Mouse (Mus musculus) olfactory bulb, adult 2 months (tissue): ENCODE measurements at regions not wholly inside any gene's neighbourhood (a gene's known extent, or its start where the extent isn't known, plus 50 kb on each side); places are given as distances from the start of the nearest gene placed in this dataset.

Source experiments
- CTCF ChIP-seq: fragments of 200-500 bp; IDR thresholded peaks from 2 replicates; pipeline ENCODE4 v1.5.1; 2012; ENCODE audit warnings: low read depth, mild to moderate bottlenecking, low read length, moderate library complexity; ENCODE audit not compliant: insufficient read depth
- POLR2A ChIP-seq: fragments of 200-500 bp; IDR thresholded peaks from 2 replicates; pipeline ENCODE4 v1.6.1; 2012; ENCODE audit warnings: mild to moderate bottlenecking, low read depth, low read length, moderate library complexity; ENCODE audit not compliant: insufficient read depth

- TF ChIP-seq POLR2A (no peak), CTCF (no peak)
Measured at GRCm38 (mm10) chr2:94215455-94215854, 57.7 kb upstream of the Hsd17b12 start.
